Mouse (Mus musculus) heart, embryonic 13.5 days (tissue): ENCODE results near the gene Aebp1. TPM values are rescaled to one million over a fixed set of nuclear protein-coding genes. Genes with fewer than 3 reads are reported as not detected.

Source experiments
- polyA plus RNA-seq: library from polyadenylated mRNA; unstranded; fragments of >200 nt; fragmentation: Nextera tagmentation; extraction: Ambion mirVana; gene quantifications from 2 replicates; pipeline ENCODE4 v1.2.1, GENCODE M21; 2015

Aebp1 gene
- polyA plus RNA-seq, 1 experiment from 2014 or later, result 36.1 TPM

Other genes with a start within 250 kb of the Aebp1 start
- gene Mrps24, start 146.3 kb upstream of the Aebp1 start, polyA plus RNA-seq, result 175 and 191 TPM in 2 replicates
- 26.6 and 30.0 TPM in 2 replicates for gene Urgcp, start 99.6 kb upstream of the Aebp1 start, polyA plus RNA-seq
- gene Dbnl, start 73.5 kb upstream of the Aebp1 start, polyA plus RNA-seq, result 85.7 and 86.0 TPM in 2 replicates
- 801 and 908 TPM in 2 replicates for gene Pgam2, start 58.2 kb upstream of the Aebp1 start, polyA plus RNA-seq
- 5.8 and 6.9 TPM in 2 replicates for gene Polm, start 23.9 kb upstream of the Aebp1 start, polyA plus RNA-seq
- gene Pold2, start 16.3 kb downstream of the Aebp1 start, polyA plus RNA-seq, result 109 and 127 TPM in 2 replicates
- gene Myl7, start 36.8 kb downstream of the Aebp1 start, polyA plus RNA-seq, result 4,508 and 5,229 TPM in 2 replicates
- 1.2 and 1.5 TPM in 2 replicates for gene Gck, start 88.1 kb downstream of the Aebp1 start, polyA plus RNA-seq
- 39.1 and 41.1 TPM in 2 replicates for gene Ykt6, start 93.7 kb downstream of the Aebp1 start, polyA plus RNA-seq
- gene Camk2b, start 204.4 kb downstream of the Aebp1 start, polyA plus RNA-seq, result 2.4 and 2.7 TPM in 2 replicates